Mouse (Mus musculus): Measurements from ENCODE around the gene Fbxw10.

Fbxw10 gene

DNA sequence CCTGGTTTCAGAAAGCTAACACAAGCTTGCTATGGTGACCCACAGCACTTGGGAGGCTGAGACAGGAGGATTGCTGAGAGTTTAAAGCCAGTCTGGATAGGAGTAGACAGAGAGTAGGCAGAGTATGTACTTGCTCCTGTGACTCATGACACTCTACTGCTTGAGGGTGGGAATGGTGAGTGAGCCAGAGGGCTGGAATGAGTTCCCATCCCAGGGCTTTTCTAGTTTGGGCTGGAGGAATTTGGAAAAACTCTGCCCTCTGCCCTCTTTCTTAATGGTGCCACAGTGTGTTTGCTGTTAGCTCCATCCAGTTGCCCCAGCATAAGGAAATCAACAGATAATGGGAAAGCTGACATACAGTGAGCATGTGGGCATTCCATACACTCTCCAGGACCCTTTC lies 15.0 kb upstream of the Fbxw10 start:
- no peak for DNase-seq (ENCODE audit: low read depth, low spot score)

DNA sequence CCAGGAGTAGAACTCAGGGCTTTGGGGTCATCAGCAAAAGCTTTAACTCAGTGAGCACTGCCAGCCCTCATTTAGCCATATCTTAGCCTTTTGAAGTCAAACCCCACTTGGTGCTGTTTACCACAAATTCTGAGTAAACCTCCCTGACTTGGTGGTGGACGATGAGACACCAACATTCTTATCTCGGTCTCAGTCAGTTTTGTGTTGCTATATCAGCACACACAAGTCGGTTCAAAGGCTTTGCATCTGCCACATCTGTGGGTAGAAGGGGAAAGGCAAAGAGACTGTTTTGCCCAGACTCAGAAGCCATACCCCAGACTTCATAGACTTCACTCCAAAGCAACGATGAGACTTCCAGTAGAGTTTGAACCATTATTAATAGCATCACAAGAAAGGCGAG lies 2.3 kb upstream of the Fbxw10 start:
- no peak for DNase-seq (ENCODE audit: low read depth, low spot score)

- DNase-seq (ENCODE audit: low read depth, low spot score), result peak; percentile 97
These were observed 1.1 kb upstream of the Fbxw10 start for GRCm38 (mm10) chr11:62845730-62846129.

DNA sequence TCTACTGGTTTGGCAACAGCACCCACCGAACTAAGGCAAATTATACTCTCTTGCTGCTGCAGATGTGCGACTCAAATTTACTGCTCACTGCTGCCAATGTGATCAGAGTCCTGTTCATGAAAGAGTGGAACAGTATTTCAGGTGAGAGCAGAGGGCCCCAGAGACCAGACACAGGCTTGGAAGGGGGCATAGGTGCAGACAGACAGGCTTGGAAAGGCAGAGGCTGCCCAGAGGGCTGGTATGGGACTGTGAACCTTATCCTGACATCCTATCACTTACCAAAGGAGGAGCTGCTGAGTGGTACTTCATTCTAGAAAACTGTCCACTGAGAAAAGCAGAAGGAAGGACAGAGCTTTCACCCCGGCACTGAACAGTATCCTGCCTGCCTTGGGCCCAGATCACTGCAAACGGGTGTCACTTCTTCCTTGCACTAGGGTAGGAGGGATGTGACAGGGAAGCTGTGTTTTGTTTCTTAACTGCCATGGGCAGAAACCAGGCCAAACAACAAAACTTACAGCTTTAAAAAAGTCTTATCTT lies 854 bp downstream of the Fbxw10 start:
- DNase-seq (ENCODE audit: low read depth, low spot score), result no peak

GRCm38 (mm10) chr11:62848301-62848700 lies 1.4 kb downstream of the Fbxw10 start:
- no peak for DNase-seq (ENCODE audit: low read depth, low spot score)

DNA sequence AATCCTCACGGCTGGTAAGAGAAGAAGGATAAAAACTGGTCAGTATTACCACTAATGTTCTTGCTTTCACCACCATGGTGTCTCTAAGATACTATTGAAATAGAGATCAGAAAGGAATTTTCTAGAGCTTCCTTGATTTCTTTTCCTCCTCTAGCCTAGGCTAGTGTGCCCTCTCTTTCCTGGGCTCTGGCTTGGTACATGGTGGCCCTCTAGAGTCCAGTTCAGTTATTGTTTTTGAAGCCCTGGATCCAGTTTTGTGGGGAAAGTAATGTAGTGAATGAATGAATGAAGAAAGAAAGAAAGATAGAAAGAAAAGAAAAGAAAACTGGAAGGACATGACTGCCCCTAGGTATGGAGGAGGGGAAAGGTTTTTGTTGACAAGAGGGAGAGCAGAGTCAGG lies 4.3 kb downstream of the Fbxw10 start:
- DNase-seq (ENCODE audit: low read depth, low spot score), result no peak

DNA sequence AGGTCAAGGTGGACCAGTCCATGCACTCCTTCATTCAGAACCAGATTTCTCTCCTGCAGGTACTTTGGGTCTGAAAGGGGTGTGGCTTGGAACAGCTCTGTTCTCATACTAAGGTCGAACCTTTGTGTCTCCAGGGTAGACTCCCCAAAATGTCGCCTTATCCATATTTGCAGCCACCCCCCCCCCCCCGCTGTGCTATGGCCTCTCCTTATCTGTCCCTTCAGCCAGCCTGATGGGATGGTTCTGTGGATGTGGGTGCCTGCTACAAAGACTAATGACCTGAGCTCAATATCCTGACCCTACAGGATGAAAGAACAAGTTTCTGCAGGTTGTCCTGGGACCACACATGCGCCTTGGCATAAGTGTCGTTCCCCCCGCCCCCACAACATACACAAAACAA lies 6.5 kb downstream of the Fbxw10 start:
- no peak for DNase-seq (ENCODE audit: low read depth, low spot score)

DNA sequence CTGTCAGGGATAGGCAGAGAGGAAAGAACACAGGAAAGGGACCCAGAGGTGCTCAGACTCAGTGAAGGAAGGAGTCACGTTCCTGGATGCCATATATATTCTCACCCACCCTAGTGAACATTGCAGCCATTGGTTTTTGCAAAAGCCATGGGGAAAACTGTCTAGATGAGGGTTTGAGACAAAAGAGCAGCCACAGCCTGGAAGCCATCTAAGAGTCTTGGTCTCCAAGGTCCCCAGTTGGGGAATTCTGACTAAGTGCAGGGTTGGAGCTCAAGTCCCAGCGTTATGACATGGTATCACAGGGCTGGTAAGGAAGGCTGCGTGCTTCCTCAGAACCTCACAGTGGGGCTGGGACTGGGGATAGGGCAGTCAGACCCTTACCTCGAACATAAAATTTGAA lies 18.7 kb downstream of the Fbxw10 start:
- no peak for DNase-seq (ENCODE audit: low read depth, low spot score)

DNA sequence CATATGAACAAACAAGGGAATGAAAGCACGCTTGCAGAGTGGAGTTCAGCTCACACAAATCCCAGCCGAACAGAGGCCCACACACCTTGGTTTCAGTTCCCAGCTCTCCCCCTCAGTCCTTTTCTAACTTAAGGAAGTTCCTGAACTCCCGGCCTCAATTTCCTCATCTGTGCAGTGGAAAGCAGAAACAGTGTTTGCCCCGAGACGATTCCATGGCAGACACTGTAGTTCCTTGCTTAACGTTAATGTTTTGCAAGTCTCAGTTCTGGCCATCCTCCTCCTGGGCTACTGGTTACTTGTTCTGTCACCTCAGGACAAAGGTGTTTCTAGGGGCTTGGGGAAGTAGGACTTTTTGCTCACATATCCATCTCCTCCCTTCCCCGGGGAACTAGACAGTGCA lies 19.8 kb downstream of the Fbxw10 start:
- no peak for DNase-seq (ENCODE audit: low read depth, low spot score)

DNA sequence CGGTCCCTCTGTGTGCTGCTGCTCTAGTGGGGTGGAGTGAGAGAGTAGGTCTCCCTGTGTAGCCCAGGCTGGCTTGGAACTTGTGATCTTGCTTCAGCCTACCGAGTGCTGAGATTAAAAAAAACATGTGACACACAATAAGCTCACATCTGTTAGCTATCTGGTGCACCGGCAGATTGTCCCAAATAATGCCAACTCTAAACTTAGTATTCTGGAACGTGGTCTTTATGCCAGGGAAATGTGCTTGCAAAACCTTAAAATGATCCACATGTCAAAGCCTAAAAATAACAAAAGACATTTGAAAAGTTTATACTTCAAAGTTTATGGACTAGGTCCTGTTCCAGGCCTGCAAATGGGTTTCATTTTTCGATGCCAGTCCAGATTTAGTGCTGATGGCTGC lies 22.3 kb downstream of the Fbxw10 start:
- DNase-seq (ENCODE audit: low read depth, low spot score), result no peak

DNA sequence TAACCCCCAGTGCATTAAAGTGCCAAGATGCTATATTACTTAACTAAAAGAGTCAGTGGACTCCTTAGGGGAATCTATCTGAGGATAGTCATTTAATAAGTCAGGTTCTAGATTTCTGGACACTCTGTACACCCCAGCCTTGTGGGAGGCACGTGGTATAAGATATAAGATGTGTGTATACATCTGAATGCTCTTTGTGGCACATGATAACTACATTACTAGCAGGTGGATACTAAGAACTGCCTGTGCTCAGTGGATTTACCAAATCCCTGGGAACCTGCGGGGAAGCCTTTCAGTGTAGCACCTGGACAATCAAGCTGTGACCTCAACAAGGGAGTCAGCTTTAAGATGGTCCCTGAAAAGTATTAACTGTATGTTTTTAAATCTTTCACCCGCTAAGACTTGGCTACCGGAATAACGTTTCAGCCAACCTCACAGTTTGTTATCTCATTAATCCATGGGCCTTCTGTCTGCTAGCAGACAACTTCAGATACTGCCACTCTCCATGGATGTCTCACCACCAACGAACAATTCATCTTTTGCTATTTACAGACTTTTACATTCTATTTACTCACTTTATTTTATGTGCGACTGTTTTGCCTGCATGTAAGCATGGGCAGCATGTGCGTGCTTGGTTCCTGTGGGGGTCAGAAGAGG lies 23.0 kb downstream of the Fbxw10 start:
- no peak for DNase-seq (ENCODE audit: low read depth, low spot score)

GRCm38 (mm10) chr11:62873479-62873878 lies 26.6 kb downstream of the Fbxw10 start:
- DNase-seq (ENCODE audit: low read depth, low spot score), result no peak

DNA sequence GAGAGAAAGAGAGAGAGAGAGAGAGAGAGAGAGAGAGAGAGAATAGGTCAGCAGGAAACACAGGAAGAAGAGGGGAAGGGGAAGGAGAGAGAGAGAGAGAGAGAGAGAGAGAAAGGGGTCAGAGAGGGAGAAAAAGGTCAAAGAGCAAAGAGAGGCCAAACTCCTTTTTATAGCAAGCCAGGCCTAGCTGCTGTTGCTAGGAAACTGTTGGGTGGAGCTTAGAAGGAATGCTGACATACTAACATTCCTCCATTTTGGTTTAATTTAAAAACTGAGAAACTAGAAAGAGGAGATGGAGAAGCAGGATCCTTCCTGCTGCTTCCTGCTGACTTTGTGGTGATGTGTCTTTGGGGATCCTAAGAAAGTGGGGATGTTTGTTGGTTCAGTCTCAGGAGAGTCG lies 28.8 kb downstream of the Fbxw10 start:
- peak; percentile 92 for DNase-seq (ENCODE audit: low read depth, low spot score)

GRCm38 (mm10) chr11:62876445-62876844 lies 29.6 kb downstream of the Fbxw10 start:
- DNase-seq (ENCODE audit: low read depth, low spot score), result no peak

- DNase-seq (ENCODE audit: low read depth, low spot score), result no peak
These were observed 30.5 kb downstream of the Fbxw10 start for GRCm38 (mm10) chr11:62877391-62877790.

GRCm38 (mm10) chr11:62878728-62879127 lies 31.9 kb downstream of the Fbxw10 start:
- DNase-seq (ENCODE audit: low read depth, low spot score), result no peak

DNA sequence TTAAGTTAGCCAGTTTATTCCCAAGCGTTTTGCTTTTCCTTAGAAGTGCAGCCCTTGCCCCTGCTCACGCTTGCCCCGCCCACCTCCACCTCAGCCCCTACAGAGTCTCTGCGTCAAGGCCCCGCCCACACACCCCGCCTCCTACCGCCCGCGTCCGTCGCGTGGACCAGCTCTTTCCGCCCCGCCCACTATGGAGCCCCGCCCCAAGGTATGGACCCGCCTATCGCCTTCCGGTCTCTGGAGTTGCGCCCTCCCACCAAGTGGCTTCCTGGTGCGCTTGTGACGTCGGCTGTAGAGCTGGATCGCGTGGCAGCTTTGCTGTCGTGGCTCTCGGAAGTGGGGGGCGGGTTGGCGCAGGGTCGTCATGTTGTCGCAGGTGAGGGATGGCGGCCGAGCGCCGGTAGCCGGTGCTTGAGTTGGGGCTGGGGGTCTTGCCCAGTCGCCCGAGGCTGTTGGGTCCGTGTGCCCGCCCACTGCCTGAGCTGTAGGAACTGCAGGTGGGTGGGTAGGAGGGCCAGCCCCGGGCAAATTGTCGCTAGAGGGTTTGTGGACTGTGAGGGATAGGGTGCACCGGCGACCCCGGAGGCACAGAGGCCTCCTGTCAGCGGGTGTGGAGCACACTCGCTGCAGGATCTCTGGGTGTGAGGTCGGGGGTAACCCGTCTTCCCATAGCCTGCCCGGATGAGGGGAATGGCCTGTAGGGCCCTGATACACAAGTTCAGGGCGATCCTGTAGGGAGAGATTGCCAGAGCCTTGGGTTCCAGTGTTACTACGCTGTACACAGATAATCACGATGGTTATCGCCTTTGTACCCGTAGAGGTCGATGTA lies 32.6 kb downstream of the Fbxw10 start, which contains the start of gene Tvp23b:
Gene Tvp23b, plus strand, starts transcription at position 236 of the 829 bp plus-strand sequence.
- peak; percentile 97 for DNase-seq (ENCODE audit: low read depth, low spot score)

DNA sequence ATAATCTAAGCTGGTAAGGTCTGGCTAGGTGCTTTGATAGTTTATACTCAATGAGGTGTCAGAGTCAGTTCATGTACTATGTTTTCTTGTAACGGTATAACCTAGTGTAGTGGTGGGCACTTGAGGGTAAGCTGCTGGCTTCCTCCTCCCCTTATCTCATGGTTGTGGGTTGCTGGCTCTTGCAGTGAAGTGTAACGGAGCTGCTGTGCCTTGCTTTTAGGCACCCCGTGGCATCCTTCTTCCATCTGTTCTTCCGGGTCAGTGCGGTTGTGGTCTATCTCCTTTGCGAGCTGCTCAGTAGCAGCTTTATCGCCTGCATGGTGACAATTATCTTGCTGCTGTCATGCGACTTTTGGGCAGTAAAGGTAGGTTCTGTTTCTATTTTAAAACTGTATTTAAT lies 36.5 kb downstream of the Fbxw10 start:
- DNase-seq (ENCODE audit: low read depth, low spot score), result no peak

GRCm38 (mm10) chr11:62885323-62885722 lies 38.5 kb downstream of the Fbxw10 start:
- DNase-seq (ENCODE audit: low read depth, low spot score), result no peak

DNA sequence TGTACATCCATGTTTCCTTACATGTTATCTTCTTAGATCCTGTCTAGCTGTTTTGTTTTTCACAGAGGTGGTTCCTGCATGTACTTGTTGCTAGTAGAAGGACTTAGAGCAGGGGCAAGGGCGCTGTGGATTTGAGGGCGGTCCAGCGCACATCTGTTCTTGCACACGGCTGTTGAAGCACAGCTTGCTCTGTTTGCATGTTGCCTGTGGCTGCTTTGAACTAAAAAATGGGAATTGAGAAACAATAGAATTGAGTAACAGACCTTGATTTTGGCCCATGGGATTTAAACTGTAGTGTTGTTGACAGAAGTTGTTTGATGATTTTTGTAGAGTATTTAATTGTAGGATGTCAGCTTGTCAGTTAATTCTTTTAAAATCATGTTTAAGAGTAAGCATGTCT lies 43.9 kb downstream of the Fbxw10 start:
- DNase-seq (ENCODE audit: low read depth, low spot score), result no peak

DNA sequence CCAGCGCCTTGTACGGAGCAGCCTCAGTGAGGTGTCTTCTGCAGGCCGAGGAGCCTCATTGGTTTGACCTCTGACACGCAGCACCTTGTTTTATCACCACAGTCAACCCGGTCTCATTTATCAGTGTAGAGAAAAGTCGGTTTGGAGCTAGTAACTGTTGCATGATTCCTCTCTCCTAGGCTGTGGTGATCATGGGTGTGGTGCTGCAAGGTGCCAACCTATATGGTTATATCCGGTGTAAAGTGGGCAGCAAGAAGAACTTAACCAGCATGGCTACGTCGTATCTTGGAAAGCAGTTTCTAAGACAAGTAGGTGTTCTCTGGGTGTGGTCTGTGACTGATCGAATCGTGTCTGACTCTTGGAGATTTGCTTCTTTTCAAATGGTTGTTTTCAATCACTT lies 44.9 kb downstream of the Fbxw10 start:
- DNase-seq (ENCODE audit: low read depth, low spot score), result no peak

DNA sequence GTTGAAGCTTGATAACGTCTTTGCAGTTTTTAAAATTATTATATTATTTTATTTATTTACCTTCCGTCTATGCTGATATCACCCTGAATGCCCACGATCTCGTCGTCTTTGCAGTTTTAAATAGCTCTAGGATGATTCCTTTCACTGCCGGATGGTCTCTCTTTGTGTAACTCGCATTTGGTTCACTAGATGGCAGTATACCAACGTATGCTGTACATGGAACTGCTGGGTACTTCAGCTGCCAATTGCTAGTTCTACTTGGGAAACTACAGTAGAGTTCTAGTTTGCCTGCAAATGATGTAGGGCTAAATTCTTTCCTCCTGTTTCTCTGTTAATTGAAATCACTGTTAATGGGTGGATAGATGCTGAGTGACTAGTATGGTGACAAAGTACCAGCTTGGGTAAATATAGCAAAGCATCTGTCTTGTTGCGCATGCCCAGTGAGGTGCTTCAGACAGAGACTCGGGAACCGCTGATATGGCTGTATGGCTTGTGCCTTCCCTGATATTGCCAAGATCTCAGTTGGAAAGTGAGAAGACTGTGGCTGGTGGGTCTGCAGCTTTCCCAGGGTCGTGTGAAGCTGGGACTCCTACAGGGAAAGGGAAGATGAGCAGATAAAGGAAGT lies 54.9 kb downstream of the Fbxw10 start:
- peak; percentile 81 for DNase-seq (ENCODE audit: low read depth, low spot score)
